Mouse (Mus musculus): ENCODE measurements around the gene Dll1.

Dll1 gene

GRCm38 (mm10) chr17:15376494-15377181 lies at the start of gene Dll1:
Dll1 (minus strand) TSS chr17:15376872.
- peak; percentile 65 for DNase-seq (ENCODE audit: low read depth, low spot score)

- DNase-seq (ENCODE audit: low read depth, low spot score) = no peak
Observed at GRCm38 (mm10) chr17:15425931-15426330, 49.3 kb upstream of the Dll1 start.

DNA sequence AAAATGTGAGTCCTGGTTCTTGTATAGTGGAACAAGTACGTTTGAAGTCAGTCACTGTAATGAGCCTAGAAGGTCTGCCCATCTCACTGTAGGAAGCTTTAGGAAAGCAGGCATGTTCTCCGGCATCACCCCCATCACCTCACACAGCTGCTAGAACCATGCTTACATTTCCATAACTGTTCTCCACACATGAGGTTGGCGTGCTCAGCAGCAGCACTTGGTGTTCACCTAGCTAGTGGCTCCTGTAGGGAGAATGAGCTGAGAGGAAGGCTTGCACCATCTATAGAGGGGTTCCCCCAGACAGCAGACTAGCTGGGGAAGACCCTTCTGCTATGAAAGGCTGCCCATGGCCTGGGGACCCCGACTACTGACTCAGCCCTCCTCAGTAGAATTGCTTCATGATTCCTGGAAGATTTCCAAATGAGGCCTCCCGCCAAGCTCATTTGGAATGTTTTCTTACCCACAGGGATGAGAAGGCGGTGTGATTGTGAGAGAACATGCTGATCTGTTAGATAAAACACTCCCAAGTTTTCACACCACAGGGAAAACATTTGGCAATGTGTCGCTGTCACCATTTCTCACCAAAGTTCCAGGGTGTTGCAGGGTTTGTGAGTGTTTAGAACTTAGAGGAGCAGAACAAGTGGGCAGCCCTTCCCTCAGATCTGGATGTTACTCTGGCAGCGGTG lies 46.6 kb upstream of the Dll1 start:
- no peak for DNase-seq (ENCODE audit: low read depth, low spot score)

DNA sequence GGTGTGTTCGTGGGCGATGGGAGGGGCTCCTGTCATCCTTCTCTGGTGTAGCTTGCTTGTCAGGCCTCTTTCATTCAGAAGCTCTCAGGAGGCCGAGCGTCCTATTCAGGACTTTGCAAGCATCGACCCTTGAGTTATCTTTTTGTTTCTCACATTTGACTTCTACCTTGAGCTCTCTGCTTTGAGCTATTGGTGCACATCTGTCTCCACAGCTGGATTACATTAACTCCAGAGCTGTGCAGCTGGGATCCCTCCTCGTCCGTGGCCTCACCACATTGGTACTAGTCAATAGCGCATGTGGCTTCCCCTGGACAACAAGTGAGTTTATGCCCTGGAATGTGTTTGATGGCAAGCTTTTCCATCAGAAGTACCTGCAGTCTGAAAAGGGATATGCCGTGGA lies 46.0 kb upstream of the Dll1 start:
- DNase-seq (ENCODE audit: low read depth, low spot score) = no peak

- DNase-seq (ENCODE audit: low read depth, low spot score) = no peak
Observed at GRCm38 (mm10) chr17:15421446-15421845, 44.8 kb upstream of the Dll1 start.

- DNase-seq (ENCODE audit: low read depth, low spot score) = no peak
Observed at GRCm38 (mm10) chr17:15420021-15420603, 43.4 kb upstream of the Dll1 start.

DNA sequence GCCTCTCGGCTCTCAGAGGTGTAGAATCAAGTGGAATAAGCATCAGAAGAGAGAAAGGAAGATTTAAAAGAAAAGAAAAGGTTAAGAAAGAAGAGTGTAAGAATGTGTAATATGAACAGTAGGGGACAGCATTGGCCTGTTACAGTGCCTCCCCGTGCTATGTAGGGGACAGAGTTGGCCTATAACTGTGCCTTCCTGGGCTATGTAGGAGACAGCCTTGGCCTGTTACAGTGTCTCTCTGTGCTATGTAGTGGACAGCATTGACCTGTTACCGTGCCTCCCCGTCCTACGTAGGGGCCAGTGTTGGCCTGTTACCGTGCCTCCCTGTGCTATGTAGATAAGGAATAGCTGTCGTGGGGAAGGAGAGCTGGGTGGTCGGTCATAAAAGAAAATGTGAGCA lies 42.9 kb upstream of the Dll1 start:
- no peak for DNase-seq (ENCODE audit: low read depth, low spot score)

DNA sequence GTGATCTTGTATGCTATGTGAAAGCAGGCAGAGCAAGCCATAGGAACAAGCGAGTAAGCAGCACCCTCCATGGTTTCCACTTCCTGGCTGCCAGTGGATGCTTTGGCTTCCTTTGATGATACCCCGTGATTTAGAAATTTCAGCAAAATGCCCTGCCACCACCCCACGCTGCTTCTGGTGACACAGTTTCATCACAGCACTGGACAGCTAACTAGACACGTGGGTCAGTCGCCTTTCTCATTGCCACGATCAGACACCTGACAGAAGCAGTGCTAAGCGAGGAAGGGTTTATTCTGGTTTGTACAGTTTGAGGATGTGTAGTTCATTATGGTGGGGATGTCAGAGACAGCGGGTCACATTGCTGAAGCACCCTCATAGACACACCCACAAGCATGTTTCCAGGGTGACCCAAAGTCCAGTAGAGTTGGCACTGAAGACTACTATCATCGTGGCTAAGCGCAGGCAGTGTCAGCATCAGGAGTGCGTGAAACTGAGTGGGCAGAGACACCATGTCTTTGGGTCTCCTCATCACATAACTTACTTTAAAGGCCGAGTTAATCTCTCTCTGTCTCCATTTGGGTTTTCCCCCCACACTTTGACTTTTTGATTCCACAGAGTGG lies 40.0 kb upstream of the Dll1 start:
- no peak for DNase-seq (ENCODE audit: low read depth, low spot score)

DNA sequence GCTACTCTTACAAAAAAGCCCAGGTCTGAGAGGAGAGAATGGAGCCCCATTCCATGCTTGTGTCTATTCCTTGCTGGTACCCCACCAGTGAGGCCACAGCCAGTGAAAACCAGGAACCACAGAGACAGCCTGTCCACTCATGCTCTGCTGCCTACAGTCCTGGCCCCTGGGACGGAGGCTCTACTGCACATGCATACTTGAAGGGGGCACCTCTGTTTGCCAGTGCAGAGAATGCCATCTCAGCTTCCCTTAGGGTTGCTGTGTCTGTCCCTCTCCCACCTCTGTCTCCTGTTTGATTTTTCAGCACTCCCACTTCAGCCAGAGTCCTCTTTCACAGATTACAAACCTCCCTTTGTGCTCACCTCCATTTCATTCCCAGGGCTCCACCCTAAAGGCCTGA lies 34.2 kb upstream of the Dll1 start:
- no peak for DNase-seq (ENCODE audit: low read depth, low spot score)

GRCm38 (mm10) chr17:15409261-15409660 lies 32.6 kb upstream of the Dll1 start:
- DNase-seq (ENCODE audit: low read depth, low spot score) = no peak

DNA sequence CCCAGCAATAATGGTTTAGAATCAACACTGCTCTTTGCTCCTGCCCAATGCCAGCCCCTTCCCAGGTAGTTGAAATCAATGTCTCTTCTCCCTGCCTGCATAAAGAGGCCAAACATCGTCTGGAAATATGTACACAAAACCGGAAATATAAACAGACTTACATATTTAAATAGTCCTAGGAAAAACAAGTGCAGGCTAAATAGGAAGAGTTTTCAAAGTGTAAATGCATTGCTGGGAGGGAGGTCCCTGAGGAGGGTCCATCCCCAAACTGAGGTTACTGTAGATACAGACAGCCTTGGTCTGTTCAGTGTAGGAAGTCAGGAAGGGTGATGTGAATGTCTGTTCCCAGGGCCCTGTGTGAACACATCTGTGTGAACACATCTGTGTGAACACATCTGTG lies 29.9 kb upstream of the Dll1 start:
- DNase-seq (ENCODE audit: low read depth, low spot score) = no peak

GRCm38 (mm10) chr17:15401716-15402115 lies 25.0 kb upstream of the Dll1 start:
- no peak for DNase-seq (ENCODE audit: low read depth, low spot score)

GRCm38 (mm10) chr17:15395997-15396675 lies 19.5 kb upstream of the Dll1 start, which contains the start of gene Fam120b:
Fam120b (plus strand) TSS chr17:15396202.
- DNase-seq (ENCODE audit: low read depth, low spot score) = peak; percentile 97

DNA sequence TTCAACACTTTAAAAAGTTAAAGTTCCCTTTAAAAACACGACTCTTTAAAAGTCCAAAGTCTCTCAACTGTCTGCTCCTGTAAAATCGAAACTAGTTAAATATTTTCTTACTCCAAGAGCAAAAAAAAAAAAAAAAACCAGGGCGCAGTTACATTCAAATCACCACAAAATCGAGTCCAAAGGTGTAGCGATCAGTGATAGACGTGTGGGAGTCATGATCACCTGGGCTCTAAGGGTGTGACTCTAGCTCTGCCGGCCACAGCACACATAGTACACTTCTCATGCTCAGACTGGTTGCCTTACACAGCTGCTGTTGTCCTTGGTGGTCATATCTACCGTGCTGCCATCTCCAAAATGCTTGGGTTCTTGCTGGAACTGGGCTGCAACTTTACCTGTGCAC lies 12.7 kb upstream of the Dll1 start:
- DNase-seq (ENCODE audit: low read depth, low spot score) = no peak

- DNase-seq (ENCODE audit: low read depth, low spot score) = no peak
Observed at GRCm38 (mm10) chr17:15388892-15389291, 12.2 kb upstream of the Dll1 start.

DNA sequence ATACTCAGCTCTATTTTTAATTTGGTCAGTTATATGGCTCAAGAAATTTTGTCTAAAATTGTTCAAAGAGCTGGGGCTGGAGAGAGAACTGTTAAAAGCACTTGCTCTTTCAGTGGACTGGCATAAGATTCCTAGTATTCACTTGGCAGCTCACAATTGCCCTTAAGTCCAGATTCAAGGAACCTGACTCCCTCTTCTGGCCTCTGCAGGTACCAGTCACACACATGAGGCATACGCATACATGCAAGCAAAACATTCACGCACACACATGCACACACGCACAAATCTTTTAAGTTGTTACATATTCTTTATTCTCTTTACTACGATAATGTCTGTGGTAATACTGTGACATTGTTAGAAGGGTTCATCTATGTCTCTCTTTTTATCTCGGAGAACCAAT lies 6.7 kb upstream of the Dll1 start:
- DNase-seq (ENCODE audit: low read depth, low spot score) = peak; percentile 44

GRCm38 (mm10) chr17:15381869-15382660 lies 5.4 kb upstream of the Dll1 start:
- peak; percentile 27 for DNase-seq (ENCODE audit: low read depth, low spot score)

DNA sequence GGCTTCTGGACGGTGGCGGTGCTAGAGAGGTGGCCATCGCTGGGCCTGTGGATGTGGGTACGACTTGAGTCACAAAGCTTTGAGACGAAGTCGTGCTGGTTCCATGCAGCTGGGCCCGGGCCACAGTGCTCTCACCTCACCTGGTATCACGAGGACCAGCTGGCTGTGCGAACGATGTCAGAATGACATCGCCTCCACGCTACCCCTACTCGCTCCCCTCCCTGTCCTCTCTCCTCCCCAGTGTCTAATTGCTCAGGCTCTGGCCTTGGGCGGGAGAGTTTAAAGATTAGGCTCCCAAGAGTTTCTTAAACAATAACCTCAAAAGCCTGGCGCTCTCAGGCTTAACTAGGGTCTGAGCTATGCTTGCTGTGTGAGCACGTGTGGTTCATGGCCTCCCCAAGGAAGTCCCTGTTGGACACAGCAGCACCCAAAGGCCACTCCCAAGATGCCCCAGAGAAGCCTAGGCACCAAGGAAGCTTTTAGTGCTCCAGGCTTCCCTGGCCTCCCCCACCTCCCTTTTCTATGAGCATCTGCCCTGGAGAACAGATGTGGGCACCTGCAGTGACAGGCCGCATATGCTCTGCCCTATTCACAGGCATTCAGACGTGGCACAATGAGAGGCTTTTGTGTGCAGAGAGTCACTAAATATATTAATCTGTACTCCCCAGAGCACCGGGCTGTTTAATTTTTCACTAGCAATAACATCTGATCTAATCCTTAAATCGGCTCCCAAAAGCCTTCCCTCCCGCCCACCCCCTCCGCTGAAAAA lies 4.6 kb upstream of the Dll1 start:
- DNase-seq (ENCODE audit: low read depth, low spot score) = no peak

DNA sequence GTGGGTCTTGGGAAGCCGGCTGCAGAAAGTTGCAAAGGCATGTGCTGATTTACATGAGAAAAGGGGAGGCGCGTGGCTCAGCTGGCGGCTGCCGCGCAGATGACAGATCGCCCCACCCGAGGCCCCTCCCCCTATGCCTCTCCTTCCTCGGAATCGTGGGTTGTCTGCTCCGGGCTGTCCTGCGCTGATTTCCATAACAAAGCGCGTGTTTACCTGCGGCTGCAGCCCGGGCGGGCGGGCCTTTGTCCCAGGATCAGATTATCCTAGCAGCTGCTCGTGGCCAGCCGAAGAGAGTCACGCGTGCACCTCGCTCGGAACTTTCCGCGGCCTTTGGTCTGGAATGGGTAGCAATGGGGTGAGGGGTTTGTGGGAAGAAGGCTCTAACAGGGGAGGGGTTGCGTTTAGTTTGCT lies 4.0 kb upstream of the Dll1 start:
- peak; percentile 95 for DNase-seq (ENCODE audit: low read depth, low spot score)
